Mouse (Mus musculus) liver, embryonic 14.5 days (tissue): ENCODE measurements around the gene Rundc3a. TPM values are rescaled to one million over a fixed set of nuclear protein-coding genes. Genes with fewer than 3 reads are reported as not detected.
"Not testable (repeated sequence)": the region's sequence is repeated elsewhere in the genome, so short reads cannot be mapped to it uniquely, and the experiment has no call there.

Source experiments
- ATAC-seq: fragments of 200-750 bp; cut with Nextera tagmentation; 2 replicates; pipeline ENCODE4 v1.8.0; 2017; ENCODE audit warnings: moderate number of reproducible peaks, mild to moderate bottlenecking, moderate library complexity; ENCODE audit not compliant: insufficient read depth
- DNase-seq, 3 experiments: peaks; one replicate each; pipeline ENCODE4 v3.0.0-alpha.2; 2012 to 2013; ENCODE audit warnings: low read depth in 3 of 3, low spot score in 3 of 3
- H3K27ac ChIP-seq: fragments of 300-500 bp; sonication (generic); 2 replicates; pipeline ENCODE4 v1.5.1; 2014; ENCODE audit warnings: moderate library complexity, mild to moderate bottlenecking, control low read depth, inconsistent platforms
- H3K27me3 ChIP-seq: fragments of 300-500 bp; sonication (generic); 2 replicates; pipeline ENCODE4 v1.6.1; 2014; ENCODE audit warnings: mild to moderate bottlenecking, low read length, moderate library complexity; ENCODE audit not compliant: control insufficient read depth, insufficient read depth
- H3K36me3 ChIP-seq: fragments of 300-500 bp; sonication (generic); replicated peaks from 2 replicates; pipeline ENCODE4 v1.6.1; 2014; ENCODE audit warnings: low read depth; ENCODE audit not compliant: control insufficient read depth, insufficient read depth
- H3K4me1 ChIP-seq, 2 experiments: fragments of 200-500 bp in 1 of 2; fragments of 300-500 bp in 1 of 2; sonication (generic) in 1 of 2; replicated peaks; 2 replicates each; pipeline ENCODE4 v1.6.1; 2012 to 2014; ENCODE audit warnings: antibody characterized with exemption in 1 of 2, inconsistent platforms in 1 of 2, low read length in 1 of 2; ENCODE audit not compliant: control insufficient read depth in 2 of 2, insufficient read depth in 2 of 2
- H3K4me2 ChIP-seq: fragments of 300-500 bp; sonication (generic); 2 replicates; pipeline ENCODE4 v1.6.1; 2014; ENCODE audit warnings: low read depth, mild to moderate bottlenecking, control low read depth, moderate library complexity
- H3K4me3 ChIP-seq, 2 experiments: fragments of 200-500 bp in 1 of 2; fragments of 300-500 bp in 1 of 2; sonication (generic) in 1 of 2; 2 replicates each; pipeline ENCODE4 v1.5.1; 2012 to 2014; ENCODE audit warnings: low read depth in 2 of 2, low read length in 2 of 2, mild to moderate bottlenecking in 2 of 2, control low read depth in 1 of 2, inconsistent platforms in 1 of 2, moderate library complexity in 1 of 2; ENCODE audit not compliant: insufficient read depth in 1 of 2
- H3K9ac ChIP-seq: fragments of 300-500 bp; sonication (generic); replicated peaks from 2 replicates; pipeline ENCODE4 v1.6.1; 2014; ENCODE audit warnings: mild to moderate bottlenecking, control low read depth, moderate library complexity
- H3K9me3 ChIP-seq: fragments of 300-500 bp; sonication (generic); 2 replicates; pipeline ENCODE4 v1.6.1; 2016; ENCODE audit warnings: low read length, mixed read lengths; ENCODE audit not compliant: control insufficient read depth
- CTCF ChIP-seq: IDR thresholded peaks from 2 replicates; pipeline ENCODE4 v1.5.1; 2016; ENCODE audit warnings: antibody characterized with exemption, low read depth, control low read depth
- EP300 ChIP-seq: IDR thresholded peaks from 2 replicates; pipeline ENCODE4 v1.6.1; 2016; ENCODE audit warnings: antibody characterized with exemption, low read depth
- WGBS: fragments of 180-500 bp; shearing (Covaris S2); extraction: QIAGEN DNeasy Blood & Tissue Kit; methylation state at CpG from one replicate; pipeline ENCODE4 v1.1.7; 2014; ENCODE audit not compliant: insufficient replicate concordance; 5-methylcytosine and 5-hydroxymethylcytosine counted together
- polyA plus RNA-seq, 2 experiments: library from polyadenylated mRNA; depleted of rRNA in 1 of 2; stranded (reverse) in 1 of 2; unstranded in 1 of 2; fragments of >200 nt; fragmentation: Nextera tagmentation in 1 of 2; extraction: Ambion mirVana in 1 of 2; gene quantifications; 2 replicates each; pipeline versions ENCODE4 v1.2.1 to v1.2.3; 2012 to 2014

The Rundc3a gene
- polyA plus RNA-seq, 2 experiments: 1.0 to 1.4 TPM

- Histone ChIP-seq H3K36me3 (peaks cover 71% of the 10 kb centered on the region), H3K27me3 (no peaks in the 10 kb centered on the region), H3K9ac (peak overlapping the region; percentile 100), H3K27ac (peak overlapping the region; percentile 90), H3K9me3 (no peaks in the 10 kb centered on the region), H3K4me3 (peak overlapping the region; percentile 86 to 94), H3K4me1 (peaks cover 24 to 45% of the 10 kb centered on the region in 2 experiments), H3K4me2 (peak overlapping the region; percentile 98)
- TF ChIP-seq EP300 (no peak; the same call in 1 of the 2 replicates), CTCF (no peak)
- DNase-seq (no peak), ATAC-seq (no peak)
- 68% methylated on average over 8 of the region's 8 CpGs for WGBS
Measured at GRCm38 (mm10) chr11:102361776-102362495, 31.3 kb upstream of the Rundc3a start.

- Histone ChIP-seq H3K9me3 (no peaks in the 10 kb centered on the region), H3K4me1 (peaks cover 39 to 58% of the 10 kb centered on the region in 2 experiments), H3K9ac (peak overlapping the region; percentile 100), H3K27me3 (no peaks in the 10 kb centered on the region), H3K4me2 (peak overlapping the region; percentile 98), H3K36me3 (peaks cover 54% of the 10 kb centered on the region), H3K4me3 (peak overlapping the region; percentile 86 to 94), H3K27ac (peak overlapping the region; percentile 90)
- ATAC-seq (peak; percentile 77), DNase-seq (peak; percentile 96 to 98 (median 97))
- 0% methylated on average over 2 of the region's 2 CpGs for WGBS
- TF ChIP-seq CTCF (no peak), EP300 (peak; percentile 98)
Measured at GRCm38 (mm10) chr11:102363623-102364022, 29.6 kb upstream of the Rundc3a start.

- Histone ChIP-seq H3K4me2 (peak overlapping the region; percentile 98), H3K9ac (peak overlapping the region; percentile 100), H3K36me3 (peaks cover 42% of the 10 kb centered on the region), H3K4me3 (peak overlapping the region; percentile 86 to 94), H3K4me1 (peaks cover 48 to 61% of the 10 kb centered on the region in 2 experiments), H3K9me3 (no peaks in the 10 kb centered on the region), H3K27me3 (no peaks in the 10 kb centered on the region), H3K27ac (peak overlapping the region; percentile 91)
- DNase-seq (peak; percentile 91 to 94 (median 93)), ATAC-seq (peak; percentile 87)
- no peak for TF ChIP-seq CTCF
- TF ChIP-seq EP300: peak; percentile 96
- 21% methylated on average over 14 of the region's 14 CpGs for WGBS
Measured at GRCm38 (mm10) chr11:102364570-102365371, 28.4 kb upstream of the Rundc3a start.

GRCm38 (mm10) chr11:102365699-102366098 lies 27.5 kb upstream of the Rundc3a start:
- H3K36me3 ChIP-seq: peaks cover 33% of the 10 kb centered on the region
- peak overlapping the region; percentile 79 for H3K9ac ChIP-seq
- ATAC-seq (peak; percentile 7; the same call in 1 of the 2 replicates), DNase-seq (no peak)
- no peaks in the 10 kb centered on the region for H3K27me3 ChIP-seq
- peak overlapping the region; percentile 91 for H3K27ac ChIP-seq
- no peaks in the 10 kb centered on the region for H3K9me3 ChIP-seq
- peak; percentile 54 for TF ChIP-seq EP300
- no peak for TF ChIP-seq CTCF
- H3K4me3 ChIP-seq: peak overlapping the region; percentile 59 to 94
- H3K4me1 ChIP-seq: peaks cover 55 to 61% of the 10 kb centered on the region in 2 experiments
- WGBS: 26% methylated on average over 4 of the region's 4 CpGs
- peak overlapping the region; percentile 62 for H3K4me2 ChIP-seq

- Histone ChIP-seq H3K9ac (peak within 1 kb of the TSS; percentile 100), H3K4me2 (peak within 1 kb of the TSS; percentile 62), H3K36me3 (peaks cover 29% of the 10 kb centered on the region), H3K4me3 (peak within 1 kb of the TSS; percentile 86 to 94), H3K27ac (peak within 1 kb of the TSS; percentile 91), H3K4me1 (peaks cover 59 to 61% of the 10 kb centered on the region in 2 experiments)
- not testable (repeated sequence) for H3K9me3 ChIP-seq, ATAC-seq, DNase-seq, H3K27me3 ChIP-seq
- 51% methylated on average over 8 of the region's 8 CpGs for WGBS
Measured at GRCm38 (mm10) chr11:102366103-102366502, 27.1 kb upstream of the Rundc3a start, which contains the start of gene Slc4a1. TSS of gene Slc4a1 (minus strand) at chr11:102366203.
